Mouse (Mus musculus): ENCODE results near the gene Rpsa. TPM values are rescaled to one million over a fixed set of nuclear protein-coding genes. Genes with fewer than 3 reads are reported as not detected.

Gene Rpsa
- 100 to 1,000 TPM; 791 to 873 TPM for total RNA-seq (2023)

DNA sequence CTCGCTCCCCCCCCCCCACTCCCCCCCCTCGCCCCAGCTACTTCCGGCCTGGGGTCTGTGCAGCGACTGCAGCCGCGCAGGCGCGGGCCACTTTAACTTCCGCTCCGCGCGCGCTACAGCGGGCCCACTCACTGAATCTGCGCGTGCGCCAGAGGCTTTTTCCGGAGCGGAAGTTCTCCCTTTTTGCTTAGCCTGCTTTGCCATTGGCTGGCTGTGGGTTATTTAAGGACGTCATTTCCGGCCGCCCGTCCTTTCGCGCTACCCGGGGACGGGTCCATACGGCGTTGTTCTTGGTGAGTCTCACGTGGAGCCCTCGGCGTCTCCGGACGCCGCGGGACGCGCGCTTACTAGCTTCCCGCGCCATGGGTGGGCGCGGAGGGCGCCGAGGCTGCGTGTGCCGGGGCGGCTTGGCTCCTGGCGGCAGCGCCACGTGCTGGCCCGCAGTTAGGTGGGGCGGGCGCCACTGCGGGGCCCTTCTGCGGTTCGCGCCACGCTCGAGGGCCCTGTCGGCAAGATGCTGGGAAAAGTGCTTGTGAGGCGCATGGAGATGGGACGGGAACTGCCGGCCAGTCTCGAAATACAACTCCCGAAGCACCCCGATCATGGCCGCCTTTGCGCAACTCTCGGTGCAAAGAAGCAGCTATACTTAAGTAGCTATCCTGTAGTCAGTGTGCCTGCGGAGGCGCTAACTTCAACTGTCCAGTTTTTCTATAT lies at the start of gene Rpsa:
TSS of gene Rpsa (plus strand) at position 152 of the 714 bp plus-strand sequence.

GRCm38 (mm10) chr9:120091696-120092238 lies 35.7 kb upstream of the Rpsa start, which contains the start of gene Ccr8:
Gene Ccr8 (plus strand): TSS chr9:120092114.

GRCm38 (mm10) chr9:120110211-120111018 lies 17.1 kb upstream of the Rpsa start, which contains the start of gene Slc25a38:
Gene Slc25a38 (plus strand): TSS chr9:120110374.

DNA sequence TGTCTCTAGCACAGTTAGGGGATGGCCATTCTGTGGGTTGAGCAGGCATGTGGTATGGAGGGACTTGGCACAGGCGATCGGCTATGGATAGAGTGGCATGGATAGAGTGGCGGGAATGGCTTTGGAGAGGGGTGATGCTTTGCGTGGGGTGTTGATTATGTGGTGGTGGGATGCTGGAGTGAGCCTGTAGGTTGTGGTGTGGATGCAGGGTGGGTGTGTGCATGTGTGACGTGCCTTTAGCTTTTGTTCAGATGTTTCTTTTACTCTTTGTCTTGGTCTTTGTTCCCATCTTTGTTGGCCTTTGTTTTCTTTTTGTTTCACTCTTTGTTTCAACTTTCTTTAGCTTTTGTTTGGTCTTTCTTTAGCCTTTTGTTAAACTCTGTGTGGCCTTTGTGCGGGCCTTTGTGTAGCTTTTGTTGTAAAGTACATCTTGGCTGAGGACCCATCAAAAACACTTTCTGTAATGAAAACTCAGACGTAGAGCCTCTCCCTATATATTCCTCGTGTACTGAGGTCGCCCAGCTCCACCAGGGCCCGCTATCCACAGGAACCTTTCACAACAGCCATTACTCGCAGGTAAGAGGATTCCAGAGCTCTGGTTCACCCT lies 21.8 kb downstream of the Rpsa start, which contains the start of gene Mobp:
TSS of gene Mobp (plus strand) at position 486 of the 607 bp plus-strand sequence.

Other genes with a start within 250 kb of the Rpsa start
- gene Wdr48, start 232.8 kb upstream of the Rpsa start, total RNA-seq (2023), result 10 to 100 TPM; 49.5 to 55.0 TPM
- gene Gorasp1, start 190.1 kb upstream of the Rpsa start, total RNA-seq (2023), result 1 to 10 TPM; 5.2 to 7.2 TPM
- gene Ttc21a, start 190.1 kb upstream of the Rpsa start, total RNA-seq (2023), result 1 to 10 TPM; 5.8 to 7.3 TPM
- gene Csrnp1, start 143.0 kb upstream of the Rpsa start, total RNA-seq (2023), result 10 to 100 TPM; 62.0 to 67.9 TPM
- gene Xirp1, start 104.1 kb upstream of the Rpsa start, total RNA-seq (2023), result under 1 TPM; 0.11 to 0.20 TPM
- gene Cx3cr1, start 57.8 kb upstream of the Rpsa start, total RNA-seq (2023), result 10 to 100 TPM; 33.2 to 34.1 TPM
- gene Ccr8, start 35.6 kb upstream of the Rpsa start, total RNA-seq (2023), result not detected
- 10 to 100 TPM; 35.0 to 50.6 TPM for gene Slc25a38, start 17.3 kb upstream of the Rpsa start, total RNA-seq (2023)
- not detected for gene Mobp, start 22.0 kb downstream of the Rpsa start, total RNA-seq (2023)
- gene Myrip, start 173.8 kb downstream of the Rpsa start, total RNA-seq (2023), result 1 to 10 TPM in 1 of 2 experiments, not detected in 1; 1.1 TPM

Data from neutrophil, adult 83 days (primary cell).